Mouse (Mus musculus) spleen, adult 2 months (tissue): ENCODE results near the gene Tjap1. TPM values are rescaled to one million over a fixed set of nuclear protein-coding genes. Genes with fewer than 3 reads are reported as not detected.

Experiments
- DNase-seq, 2 experiments: peaks; one replicate each; pipeline versions ENCODE4 v3.0.0 to v3.0.0-alpha.2; 2012 to 2021; ENCODE audit warnings: low spot score in 2 of 2, low read depth in 1 of 2
- H3K27ac ChIP-seq: fragments of 200-500 bp; 2 replicates; pipeline ENCODE4 v1.5.1; 2012; ENCODE audit warnings: low read length, inconsistent platforms; ENCODE audit not compliant: insufficient read depth
- H3K27me3 ChIP-seq: fragments of 200-500 bp; 2 replicates; pipeline ENCODE4 v1.6.1; 2012; ENCODE audit warnings: mild to moderate bottlenecking, moderate library complexity, low read length, inconsistent platforms; ENCODE audit not compliant: control insufficient read depth, insufficient read depth
- H3K36me3 ChIP-seq: fragments of 200-500 bp; 2 replicates; pipeline ENCODE4 v1.6.1; 2012; ENCODE audit warnings: mild to moderate bottlenecking, low read length, inconsistent platforms; ENCODE audit not compliant: control insufficient read depth, insufficient read depth
- H3K4me1 ChIP-seq: fragments of 200-500 bp; 2 replicates; pipeline ENCODE4 v1.6.1; 2011; ENCODE audit warnings: inconsistent platforms; ENCODE audit not compliant: control insufficient read depth, insufficient read depth, insufficient read length
- H3K4me3 ChIP-seq: fragments of 200-500 bp; 2 replicates; pipeline ENCODE4 v1.5.1; 2011; ENCODE audit warnings: mild to moderate bottlenecking, inconsistent platforms; ENCODE audit not compliant: insufficient read depth, insufficient read length; ENCODE audit errors: extremely low read depth
- CTCF ChIP-seq: fragments of 200-500 bp; IDR thresholded peaks from 2 replicates; pipeline ENCODE4 v1.5.1; 2011; ENCODE audit warnings: mild to moderate bottlenecking, inconsistent platforms; ENCODE audit not compliant: insufficient read depth, insufficient read length, insufficient replicate concordance; ENCODE audit errors: extremely low read depth
- POLR2A ChIP-seq: fragments of 200-500 bp; IDR thresholded peaks from 2 replicates; pipeline ENCODE4 v1.6.1; 2011; ENCODE audit warnings: low read depth, low read length, inconsistent platforms
- WGBS: fragments of 180-500 bp; shearing (Covaris S2); methylation state at CpG from one replicate; pipeline ENCODE4 v1.1.7; 2018; 5-methylcytosine and 5-hydroxymethylcytosine counted together
- polyA plus RNA-seq: library from polyadenylated mRNA; depleted of rRNA; stranded (reverse); fragments of >200 nt; gene quantifications from 2 replicates; pipeline ENCODE4 v1.2.3, GENCODE M21; 2012

Tjap1 gene
- polyA plus RNA-seq, 1 experiment, result 28.8 TPM

DNA sequence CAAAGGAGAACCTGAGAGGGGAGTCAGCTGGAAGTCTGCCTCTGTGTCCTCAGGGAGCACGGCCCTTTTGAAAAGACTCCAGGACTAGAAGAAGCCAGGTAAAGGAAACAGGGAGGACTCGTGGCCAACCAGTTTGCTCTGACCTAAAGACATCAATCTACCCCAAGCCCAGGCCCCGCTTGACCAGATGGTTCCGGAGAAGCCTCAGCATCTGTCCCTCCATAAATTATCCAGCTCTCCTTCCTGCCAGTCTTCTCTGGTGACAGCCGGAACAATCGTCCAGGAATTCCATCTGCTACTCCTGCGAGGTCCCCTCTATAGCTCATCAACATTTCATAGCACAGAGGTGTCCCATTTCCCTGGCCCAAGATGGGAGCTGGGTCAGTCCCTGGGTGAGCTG lies 1.8 kb upstream of the Tjap1 start:
- Histone ChIP-seq H3K36me3 (no peaks in the 10 kb centered on the region), H3K27ac (no peak overlapping the region), H3K4me1 (peaks cover 2% of the 10 kb centered on the region; the same call in 1 of the 2 replicates), H3K4me3 (no peak overlapping the region), H3K27me3 (no peaks in the 10 kb centered on the region)
- WGBS, result 69% methylated on average over 7 of the region's 7 CpGs
- no peak for DNase-seq
- TF ChIP-seq POLR2A (no peak), CTCF (no peak)

DNA sequence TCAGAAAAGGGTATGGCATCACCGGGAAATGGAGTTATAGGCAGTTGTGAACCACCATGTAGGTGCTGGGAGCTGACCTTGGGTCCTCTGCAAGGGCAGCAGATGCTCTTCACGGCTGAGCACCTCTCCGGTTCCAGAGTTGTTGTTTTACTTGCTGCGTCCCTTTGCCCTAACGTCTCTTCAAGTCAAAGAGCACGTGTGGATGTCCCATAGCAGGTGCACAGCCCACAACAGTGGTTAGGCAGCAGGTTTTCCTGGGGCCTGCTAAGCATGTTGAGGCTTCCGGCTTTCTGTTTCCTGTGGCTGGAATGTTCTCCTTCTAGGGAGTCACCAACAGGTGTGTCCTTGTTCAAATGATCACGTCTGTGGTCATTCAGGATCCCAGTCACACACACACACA lies 1.1 kb upstream of the Tjap1 start:
- H3K27me3 ChIP-seq, result no peaks in the 10 kb centered on the region
- no peak for TF ChIP-seq POLR2A
- no peak for TF ChIP-seq CTCF
- H3K36me3 ChIP-seq, result peaks cover 3% of the 10 kb centered on the region; the same call in 1 of the 2 replicates
- H3K4me3 ChIP-seq, result no peak overlapping the region
- H3K4me1 ChIP-seq, result peaks cover 2% of the 10 kb centered on the region; the same call in 1 of the 2 replicates
- DNase-seq, result no peak
- 66% methylated on average over 8 of the region's 8 CpGs for WGBS
- no peak overlapping the region for H3K27ac ChIP-seq

DNA sequence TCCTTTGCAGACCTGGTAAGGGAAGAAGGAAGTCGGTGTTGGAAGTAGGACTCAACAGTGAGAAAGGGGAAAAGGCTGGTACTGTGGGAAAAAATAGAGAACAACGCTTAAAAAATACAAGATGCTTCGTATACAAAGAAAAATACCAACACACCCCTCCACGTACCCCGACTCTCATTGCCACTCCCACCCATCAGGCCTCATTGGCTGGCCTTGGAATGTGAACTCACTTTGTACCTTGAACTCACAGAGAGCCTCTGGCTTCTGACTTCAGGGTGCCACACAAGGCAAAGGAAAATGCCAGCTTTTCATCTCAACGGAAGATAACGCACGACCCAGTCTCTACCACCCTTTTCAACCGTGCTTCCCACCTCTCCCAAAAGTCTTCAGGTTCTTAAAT lies 314 bp upstream of the Tjap1 start:
- TF ChIP-seq CTCF (no peak), POLR2A (no peak)
- 32% methylated on average over 9 of the region's 9 CpGs for WGBS
- no peak for DNase-seq
- peak overlapping the region; percentile 33; the same call in 1 of the 2 replicates for H3K4me3 ChIP-seq
- no peaks in the 10 kb centered on the region for H3K27me3 ChIP-seq
- peaks cover 3% of the 10 kb centered on the region; the same call in 1 of the 2 replicates for H3K36me3 ChIP-seq
- no peak overlapping the region for H3K27ac ChIP-seq
- peaks cover 2% of the 10 kb centered on the region; the same call in 1 of the 2 replicates for H3K4me1 ChIP-seq

DNA sequence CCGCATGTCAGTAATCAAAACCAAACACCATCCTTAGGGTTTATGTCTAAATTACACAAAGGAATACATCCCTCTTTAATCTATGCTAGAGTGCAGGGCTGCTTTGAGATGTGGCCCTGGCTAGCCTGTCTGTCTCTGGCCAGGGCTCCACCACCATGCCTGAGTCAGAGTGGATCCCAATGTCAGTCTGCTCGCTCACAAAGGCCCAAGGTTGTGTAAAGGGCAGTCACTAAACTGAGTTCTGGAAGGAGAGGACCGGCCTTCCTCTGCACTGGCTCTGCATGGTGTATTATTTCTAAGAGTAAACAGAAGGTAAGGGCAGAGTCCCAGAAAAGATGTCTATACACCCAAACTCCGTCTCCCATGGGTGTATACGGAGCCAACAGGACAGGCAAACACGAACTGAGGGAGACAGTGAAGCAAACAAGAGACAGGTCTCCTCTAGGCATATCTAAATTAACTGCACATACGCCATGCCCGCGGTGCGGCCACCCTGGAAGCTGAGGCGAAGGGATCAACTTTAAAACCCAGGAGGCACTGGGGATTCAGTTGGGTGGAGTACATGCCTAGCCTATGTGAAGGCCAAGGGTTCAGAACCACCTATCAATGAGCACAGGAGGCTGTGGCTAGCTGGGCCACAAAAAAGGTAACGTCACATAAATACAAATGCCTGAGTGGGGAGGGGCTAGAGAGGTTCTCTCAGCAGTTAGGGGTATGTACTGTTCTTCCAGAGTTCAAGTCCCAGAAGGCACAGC lies 4.6 kb downstream of the Tjap1 start:
- Histone ChIP-seq H3K27ac (no peak overlapping the region), H3K4me1 (peaks cover 2% of the 10 kb centered on the region; the same call in 1 of the 2 replicates), H3K4me3 (no peak overlapping the region), H3K27me3 (no peaks in the 10 kb centered on the region), H3K36me3 (peaks cover 13% of the 10 kb centered on the region)
- 96% methylated on average over 12 of the region's 12 CpGs for WGBS
- TF ChIP-seq CTCF (no peak), POLR2A (no peak)
- DNase-seq, result no peak

DNA sequence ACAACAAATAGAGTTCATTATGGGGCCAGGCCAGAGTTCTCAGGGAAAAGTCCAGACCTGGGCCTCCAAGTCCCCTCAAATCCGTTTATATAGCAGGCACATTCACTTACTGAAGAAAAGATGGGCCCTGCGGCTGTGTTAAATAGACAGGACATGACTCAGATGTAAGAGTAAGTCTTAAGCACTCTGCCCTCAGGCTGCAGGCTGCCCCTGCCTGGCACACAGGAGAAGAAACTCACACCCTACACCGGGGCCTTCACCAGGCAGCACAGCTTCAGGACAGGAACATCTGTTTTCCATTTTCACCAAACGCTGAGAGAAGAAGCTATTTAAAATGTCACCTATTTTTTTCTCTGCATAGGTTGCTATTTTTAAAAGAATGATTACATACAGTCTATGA lies 5.2 kb downstream of the Tjap1 start:
- H3K4me1 ChIP-seq, result peaks cover 2% of the 10 kb centered on the region; the same call in 1 of the 2 replicates
- TF ChIP-seq CTCF (no peak), POLR2A (no peak)
- DNase-seq, result no peak

DNA sequence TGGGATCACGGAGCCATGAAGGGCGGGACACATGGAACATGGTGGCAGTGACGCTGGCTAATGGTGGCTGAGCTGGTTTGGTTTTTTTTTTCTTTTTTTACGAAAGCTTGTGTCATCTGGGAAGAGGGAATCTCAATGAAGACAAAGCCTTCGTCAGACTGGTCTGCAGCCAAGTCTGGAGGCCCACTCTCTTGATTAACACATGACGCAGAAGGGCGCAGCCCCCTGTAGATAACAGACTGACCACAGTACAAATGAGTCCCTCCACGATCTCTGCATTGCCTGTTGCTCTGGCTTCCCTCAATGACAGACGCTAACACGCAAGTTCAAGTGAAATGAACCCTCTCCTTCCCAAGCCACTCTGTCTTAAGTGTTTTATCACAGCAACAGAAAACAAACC lies 7.3 kb downstream of the Tjap1 start:
- H3K36me3 ChIP-seq, result peaks cover 18% of the 10 kb centered on the region
- no peaks in the 10 kb centered on the region for H3K4me1 ChIP-seq
- WGBS, result 91% methylated on average over 10 of the region's 10 CpGs
- H3K27ac ChIP-seq, result no peak overlapping the region
- no peaks in the 10 kb centered on the region for H3K27me3 ChIP-seq
- H3K4me3 ChIP-seq, result no peak overlapping the region
- TF ChIP-seq CTCF (no peak), POLR2A (no peak)
- no peak for DNase-seq

More for the DNA sequence above, 5.2 kb downstream of the Tjap1 start:
- Histone ChIP-seq H3K36me3 (peaks cover 13% of the 10 kb centered on the region), H3K27me3 (no peaks in the 10 kb centered on the region), H3K4me3 (no peak overlapping the region), H3K27ac (no peak overlapping the region)
- WGBS, result 91% methylated on average over 4 of the region's 4 CpGs

DNA sequence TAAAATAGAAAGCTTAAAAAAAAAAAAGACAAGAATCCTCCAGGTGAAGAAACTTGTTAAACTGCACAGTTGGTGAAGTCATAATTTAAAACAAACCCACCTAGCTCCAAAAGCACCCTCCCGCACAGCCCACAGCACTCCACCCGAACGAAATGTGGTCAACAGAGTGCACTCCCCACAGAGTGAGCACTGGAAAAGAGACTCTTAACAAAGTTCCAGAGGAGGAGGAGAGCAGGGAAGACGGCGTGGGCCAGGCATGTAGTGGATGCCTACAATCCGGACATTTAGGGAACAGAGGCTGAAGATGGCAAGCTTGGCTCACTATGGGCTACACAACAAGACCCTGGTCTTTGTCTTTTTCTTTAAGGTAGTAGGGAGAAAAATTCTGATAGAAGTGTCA lies 7.8 kb downstream of the Tjap1 start:
- TF ChIP-seq CTCF, result no peak
- TF ChIP-seq POLR2A, result no peak
- 92% methylated on average over 6 of the region's 6 CpGs for WGBS
- Histone ChIP-seq H3K4me1 (no peaks in the 10 kb centered on the region), H3K27me3 (no peaks in the 10 kb centered on the region), H3K27ac (no peak overlapping the region), H3K4me3 (no peak overlapping the region), H3K36me3 (peaks cover 18% of the 10 kb centered on the region)
- DNase-seq, result no peak
